Mouse (Mus musculus) testis, adult 2 months (tissue): ENCODE measurements at regions not wholly inside any gene's neighbourhood (a gene's known extent, or its start where the extent isn't known, plus 50 kb on each side); places are given as distances from the start of the nearest gene placed in this dataset.

ENCODE experiments used
- CTCF ChIP-seq: fragments of 200-500 bp; IDR thresholded peaks from 2 replicates; pipeline ENCODE4 v1.5.1; 2012; ENCODE audit warnings: low read depth, mild to moderate bottlenecking, inconsistent platforms, low read length, moderate library complexity; ENCODE audit not compliant: control insufficient read depth, insufficient read depth, insufficient replicate concordance
- POLR2A ChIP-seq: fragments of 200-500 bp; IDR thresholded peaks from 2 replicates; pipeline ENCODE4 v1.6.1; 2012; ENCODE audit warnings: low read depth, mild to moderate bottlenecking, inconsistent platforms, low read length, moderate library complexity; ENCODE audit not compliant: control insufficient read depth

DNA sequence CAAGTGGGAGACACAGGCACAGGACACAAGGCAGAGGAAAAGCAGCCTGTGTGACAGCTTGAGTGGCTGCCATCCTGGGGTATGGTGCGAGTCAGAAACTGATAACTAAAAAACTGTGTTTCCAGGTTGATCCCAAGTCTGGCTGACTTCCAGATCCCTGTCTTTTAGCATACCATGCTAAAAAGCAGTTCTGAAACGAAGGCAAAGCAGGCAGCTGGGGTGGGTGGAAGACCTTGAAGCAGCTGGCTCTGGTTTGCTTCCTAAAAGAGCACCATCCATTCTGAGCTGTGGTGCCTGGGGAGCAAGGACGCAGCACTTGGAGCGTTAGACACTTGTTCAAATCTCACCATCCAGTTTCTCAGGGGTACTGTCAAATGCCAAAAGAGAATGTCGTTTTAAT, 192.5 kb upstream of the Dusp10 start:
- TF ChIP-seq CTCF (no peak), POLR2A (no peak)
